Mouse (Mus musculus): ENCODE measurements around the gene Lsamp. TPM values are rescaled to one million over a fixed set of nuclear protein-coding genes. Genes with fewer than 3 reads are reported as not detected.
"Not testable (repeated sequence)": the region's sequence is repeated elsewhere in the genome, so short reads cannot be mapped to it uniquely, and the experiment has no call there.

Lsamp gene
- total and polyA plus RNA-seq, 3 experiments, result 0.97 to 2.3 (median 1.1) TPM

GRCm38 (mm10) chr16:40572085-40572745 is 588.1 kb downstream of the Lsamp start:
- DNase-seq, result no peak
- H3K4me1 ChIP-seq (ENCODE audit: control insufficient read depth, insufficient read depth, low read length), result no peaks in the 10 kb centered on the region
- H3K4me3 ChIP-seq, result no peak overlapping the region
- H3K27ac ChIP-seq, result no peak overlapping the region
- H3K36me3 ChIP-seq (ENCODE audit: control insufficient read depth, insufficient read depth, low read length), result no peaks in the 10 kb centered on the region
- 81% methylated on average over 12 of the region's 12 CpGs for WGBS
- no peak overlapping the region for H3K9ac ChIP-seq (ENCODE audit: low read depth, low read length)
- no peaks in the 10 kb centered on the region for H3K27me3 ChIP-seq (ENCODE audit: control insufficient read depth, insufficient read depth, low read length)
- TF ChIP-seq CTCF (IDR thresholded peaks at IDR 0.05), result no peak
- TF ChIP-seq POLR2A (IDR thresholded peaks at IDR 0.05; ENCODE audit: insufficient read depth, low read depth, low read length), result no peak
- no peak for TF ChIP-seq EP300 (IDR thresholded peaks at IDR 0.05; ENCODE audit: insufficient read depth, low read depth, low read length)
- intact Hi-C loops (cut with DNase I), result no loop called here
- H3K79me2 ChIP-seq (replicated peaks; ENCODE audit: control insufficient read depth, insufficient read depth, low read length), result no peaks in the 10 kb centered on the region

- Histone ChIP-seq H3K9ac (ENCODE audit: low read depth, low read length) (no peak overlapping the region), H3K36me3 (ENCODE audit: control insufficient read depth, insufficient read depth, low read length) (no peaks in the 10 kb centered on the region), H3K4me3 (no peak overlapping the region), H3K27me3 (ENCODE audit: control insufficient read depth, insufficient read depth, low read length) (no peaks in the 10 kb centered on the region), H3K4me1 (ENCODE audit: control insufficient read depth, insufficient read depth, low read length) (no peaks in the 10 kb centered on the region), H3K27ac (no peak overlapping the region), H3K79me2 (replicated peaks; ENCODE audit: control insufficient read depth, insufficient read depth, low read length) (no peaks in the 10 kb centered on the region)
- intact Hi-C loops (cut with DNase I), result no loop called here
- no peak for DNase-seq
- TF ChIP-seq EP300 (IDR thresholded peaks at IDR 0.05; ENCODE audit: insufficient read depth, low read depth, low read length) (no peak), CTCF (IDR thresholded peaks at IDR 0.05) (no peak), POLR2A (IDR thresholded peaks at IDR 0.05; ENCODE audit: insufficient read depth, low read depth, low read length) (no peak)
- WGBS, result 49% methylated on average over 3 of the region's 3 CpGs
Observed at GRCm38 (mm10) chr16:40582076-40582475, 597.9 kb downstream of the Lsamp start.

- Histone ChIP-seq H3K79me2 (replicated peaks; ENCODE audit: control insufficient read depth, insufficient read depth, low read length) (no peaks in the 10 kb centered on the region), H3K4me3 (no peak overlapping the region), H3K4me1 (ENCODE audit: control insufficient read depth, insufficient read depth, low read length) (no peaks in the 10 kb centered on the region), H3K27ac (no peak overlapping the region), H3K27me3 (ENCODE audit: control insufficient read depth, insufficient read depth, low read length) (no peaks in the 10 kb centered on the region), H3K36me3 (ENCODE audit: control insufficient read depth, insufficient read depth, low read length) (no peaks in the 10 kb centered on the region), H3K9ac (ENCODE audit: low read depth, low read length) (no peak overlapping the region)
- no peak for DNase-seq
- WGBS, result 65% methylated on average over 6 of the region's 6 CpGs
- intact Hi-C loops (cut with DNase I), result no loop called here
- TF ChIP-seq POLR2A (IDR thresholded peaks at IDR 0.05; ENCODE audit: insufficient read depth, low read depth, low read length), result no peak
- TF ChIP-seq EP300 (IDR thresholded peaks at IDR 0.05; ENCODE audit: insufficient read depth, low read depth, low read length), result no peak
- TF ChIP-seq CTCF (IDR thresholded peaks at IDR 0.05), result no peak
Observed at GRCm38 (mm10) chr16:40593161-40593560, 609.0 kb downstream of the Lsamp start.

GRCm38 (mm10) chr16:40601431-40602387 is 617.5 kb downstream of the Lsamp start:
- WGBS, result 30% methylated on average over 4 of the region's 4 CpGs
- no peak for DNase-seq

GRCm38 (mm10) chr16:40607509-40607908 is 623.3 kb downstream of the Lsamp start:
- Histone ChIP-seq H3K9ac (ENCODE audit: low read depth, low read length) (no peak overlapping the region), H3K79me2 (replicated peaks; ENCODE audit: control insufficient read depth, insufficient read depth, low read length) (no peaks in the 10 kb centered on the region), H3K36me3 (ENCODE audit: control insufficient read depth, insufficient read depth, low read length) (no peaks in the 10 kb centered on the region), H3K27me3 (ENCODE audit: control insufficient read depth, insufficient read depth, low read length) (no peaks in the 10 kb centered on the region), H3K4me1 (ENCODE audit: control insufficient read depth, insufficient read depth, low read length) (no peaks in the 10 kb centered on the region), H3K4me3 (no peak overlapping the region), H3K27ac (no peak overlapping the region)
- intact Hi-C loops (cut with DNase I), result no loop called here
- TF ChIP-seq POLR2A (IDR thresholded peaks at IDR 0.05; ENCODE audit: insufficient read depth, low read depth, low read length) (no peak), CTCF (IDR thresholded peaks at IDR 0.05) (no peak), EP300 (IDR thresholded peaks at IDR 0.05; ENCODE audit: insufficient read depth, low read depth, low read length) (no peak)
- DNase-seq, result no peak
- 87% methylated on average over 3 of the region's 3 CpGs for WGBS

More at GRCm38 (mm10) chr16:40601431-40602387, 617.5 kb downstream of the Lsamp start:
- Histone ChIP-seq H3K27me3 (ENCODE audit: control insufficient read depth, insufficient read depth, low read length) (no peaks in the 10 kb centered on the region), H3K9ac (ENCODE audit: low read depth, low read length) (no peak overlapping the region), H3K36me3 (ENCODE audit: control insufficient read depth, insufficient read depth, low read length) (no peaks in the 10 kb centered on the region), H3K4me3 (no peak overlapping the region), H3K27ac (no peak overlapping the region), H3K79me2 (replicated peaks; ENCODE audit: control insufficient read depth, insufficient read depth, low read length) (no peaks in the 10 kb centered on the region), H3K4me1 (ENCODE audit: control insufficient read depth, insufficient read depth, low read length) (no peaks in the 10 kb centered on the region)
- no peak for TF ChIP-seq POLR2A (IDR thresholded peaks at IDR 0.05; ENCODE audit: insufficient read depth, low read depth, low read length)
- no peak for TF ChIP-seq CTCF (IDR thresholded peaks at IDR 0.05)
- TF ChIP-seq EP300 (IDR thresholded peaks at IDR 0.05; ENCODE audit: insufficient read depth, low read depth, low read length), result no peak
- intact Hi-C loops (cut with DNase I), result no loop called here

- H3K4me1 ChIP-seq (ENCODE audit: control insufficient read depth, insufficient read depth, low read length); H3K9ac ChIP-seq (ENCODE audit: low read depth, low read length); H3K4me3 ChIP-seq; H3K27me3 ChIP-seq (ENCODE audit: control insufficient read depth, insufficient read depth, low read length); intact Hi-C loops (cut with DNase I); H3K79me2 ChIP-seq (replicated peaks; ENCODE audit: control insufficient read depth, insufficient read depth, low read length); H3K27ac ChIP-seq; H3K36me3 ChIP-seq (ENCODE audit: control insufficient read depth, insufficient read depth, low read length); DNase-seq: not testable (repeated sequence)
- 26% methylated on average over 1 of the region's 1 CpGs for WGBS
Observed at GRCm38 (mm10) chr16:40616697-40617096, 632.5 kb downstream of the Lsamp start.

- H3K79me2 ChIP-seq (replicated peaks; ENCODE audit: control insufficient read depth, insufficient read depth, low read length); H3K4me1 ChIP-seq (ENCODE audit: control insufficient read depth, insufficient read depth, low read length); H3K36me3 ChIP-seq (ENCODE audit: control insufficient read depth, insufficient read depth, low read length); DNase-seq; H3K4me3 ChIP-seq; H3K9ac ChIP-seq (ENCODE audit: low read depth, low read length); H3K27ac ChIP-seq; intact Hi-C loops (cut with DNase I); H3K27me3 ChIP-seq (ENCODE audit: control insufficient read depth, insufficient read depth, low read length): not testable (repeated sequence)
- WGBS, result 52% methylated on average over 7 of the region's 7 CpGs
Observed at GRCm38 (mm10) chr16:40621086-40621485, 636.9 kb downstream of the Lsamp start.
